Mouse (Mus musculus) left cerebral cortex, adult 18-20 months (tissue): ENCODE measurements around the gene Ccr2. TPM values are rescaled to one million over a fixed set of nuclear protein-coding genes. Genes with fewer than 3 reads are reported as not detected.
"Not testable (repeated sequence)": the region's sequence is repeated elsewhere in the genome, so short reads cannot be mapped to it uniquely, and the experiment has no call there.

Experiments
- DNase-seq, 2 experiments: peaks; one replicate each; pipeline ENCODE4 v3.0.0; 2021 to 2022; ENCODE audit warnings: low spot score in 2 of 2, mixed read lengths in 1 of 2
- long read RNA-seq, 2 experiments: library from polyadenylated mRNA; stranded (forward); transcript quantifications; one replicate each; pipeline ENCODE4 v2.0.0; 2021
- total RNA-seq, 2 experiments: library from RNA; stranded (reverse); gene quantifications; 2 replicates each; pipeline ENCODE4 v1.2.3; 2021

Gene Ccr2
- under 1 TPM; 0.19 TPM for total RNA-seq
- long read RNA-seq, experiment 1: 0 reads
- long read RNA-seq, experiment 2: 0 reads

GRCm38 (mm10) chr9:124101723-124102122, at the start of gene Ccr2:
Ccr2 (plus strand) TSS chr9:124101950.
- no peak for DNase-seq

- no peak for DNase-seq
These were observed 48.2 kb upstream of the Ccr2 start for GRCm38 (mm10) chr9:124053532-124053931.

- no peak for DNase-seq
These were observed 45.5 kb upstream of the Ccr2 start for GRCm38 (mm10) chr9:124056158-124056709.

- DNase-seq: no peak
These were observed 41.9 kb upstream of the Ccr2 start for GRCm38 (mm10) chr9:124059660-124060352.

GRCm38 (mm10) chr9:124061474-124062432, 40.0 kb upstream of the Ccr2 start:
- not testable (repeated sequence) for DNase-seq

- no peak for DNase-seq
These were observed 35.1 kb upstream of the Ccr2 start for GRCm38 (mm10) chr9:124066572-124067103.

GRCm38 (mm10) chr9:124068098-124069058, 33.4 kb upstream of the Ccr2 start:
- DNase-seq: no peak

- no peak for DNase-seq
These were observed 30.2 kb upstream of the Ccr2 start for GRCm38 (mm10) chr9:124071506-124071905.

- no peak for DNase-seq
These were observed 21.9 kb upstream of the Ccr2 start for GRCm38 (mm10) chr9:124079803-124080202.

GRCm38 (mm10) chr9:124080471-124080870, 21.3 kb upstream of the Ccr2 start:
- DNase-seq: not testable (repeated sequence)

GRCm38 (mm10) chr9:124090441-124090840, 11.3 kb upstream of the Ccr2 start:
- DNase-seq: no peak

GRCm38 (mm10) chr9:124099127-124099526, 2.6 kb upstream of the Ccr2 start:
- DNase-seq: no peak

GRCm38 (mm10) chr9:124100357-124100756, 1.4 kb upstream of the Ccr2 start:
- DNase-seq: no peak

- DNase-seq: no peak
These were observed 1.4 kb downstream of the Ccr2 start for GRCm38 (mm10) chr9:124103199-124103598.

- no peak for DNase-seq
These were observed 3.4 kb downstream of the Ccr2 start for GRCm38 (mm10) chr9:124105196-124105595.

GRCm38 (mm10) chr9:124107232-124107631, 5.5 kb downstream of the Ccr2 start:
- DNase-seq: no peak

GRCm38 (mm10) chr9:124108356-124109127, 6.8 kb downstream of the Ccr2 start:
- DNase-seq: no peak

- DNase-seq: no peak
These were observed 10.2 kb downstream of the Ccr2 start for GRCm38 (mm10) chr9:124111997-124112396.

- DNase-seq: no peak
These were observed 11.0 kb downstream of the Ccr2 start for GRCm38 (mm10) chr9:124112591-124113239.
